Mouse (Mus musculus) lung, postnatal 10 days (tissue): ENCODE data around the gene Zfp715.
"Not testable (repeated sequence)": the region's sequence is repeated elsewhere in the genome, so short reads cannot be mapped to it uniquely, and the experiment has no call there.

Experiments
- DNase-seq: peaks from one replicate; pipeline ENCODE4 v3.0.0; 2021

The Zfp715 gene

GRCm38 (mm10) chr7:43282859-43283595 lies 30.1 kb downstream of the Zfp715 start:
- DNase-seq, result peak; percentile 78

- DNase-seq, result no peak
Measured at GRCm38 (mm10) chr7:43282459-43282858, 30.6 kb downstream of the Zfp715 start.

- no peak for DNase-seq
Measured at GRCm38 (mm10) chr7:43277401-43277800, 35.7 kb downstream of the Zfp715 start.

DNA sequence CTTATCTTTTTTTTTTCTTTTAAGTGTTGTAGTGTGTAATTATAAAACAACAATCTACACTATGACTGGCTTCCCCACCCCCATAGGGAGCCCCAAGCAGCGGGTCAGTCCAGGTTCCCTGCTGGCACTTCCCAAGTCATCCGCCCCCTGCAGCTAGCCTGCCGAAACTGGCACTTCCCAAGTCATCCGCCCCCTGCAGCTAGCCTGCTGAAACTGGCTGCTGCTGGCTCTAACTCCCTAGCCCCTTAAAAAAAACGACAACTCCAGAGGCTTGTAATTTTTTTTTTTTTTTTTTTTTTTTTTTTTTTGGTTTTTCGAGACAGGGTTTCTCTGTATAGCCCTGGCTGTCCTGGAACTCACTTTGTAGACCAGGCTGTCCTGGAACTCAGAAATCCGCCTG lies 36.9 kb downstream of the Zfp715 start:
- DNase-seq, result not testable (repeated sequence)

GRCm38 (mm10) chr7:43273476-43273875 lies 39.6 kb downstream of the Zfp715 start:
- no peak for DNase-seq

GRCm38 (mm10) chr7:43267359-43267758 lies 45.7 kb downstream of the Zfp715 start:
- not testable (repeated sequence) for DNase-seq

DNA sequence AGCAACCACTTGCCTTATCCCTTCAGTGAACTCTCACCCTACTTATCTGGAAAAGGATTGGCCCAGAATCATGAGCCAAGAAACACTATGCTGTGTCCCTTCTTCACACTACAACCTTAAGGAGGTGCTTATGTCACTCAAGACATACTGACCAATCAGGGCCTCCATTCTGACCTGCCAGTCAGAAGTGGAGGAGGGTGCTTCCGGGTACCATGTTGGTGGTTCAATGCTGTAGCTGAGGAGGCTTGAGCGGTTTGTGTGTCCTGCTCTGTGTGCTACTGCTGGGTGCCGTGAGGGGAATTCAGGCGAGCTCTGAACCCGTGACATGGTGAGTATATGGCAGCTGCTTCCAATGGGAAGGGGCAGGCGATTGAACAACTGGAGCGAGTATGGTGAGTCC lies 59.6 kb downstream of the Zfp715 start:
- no peak for DNase-seq

GRCm38 (mm10) chr7:43250718-43251117 lies 62.4 kb downstream of the Zfp715 start:
- not testable (repeated sequence) for DNase-seq
